Mouse (Mus musculus): ENCODE results near the gene Igsf8. TPM values are rescaled to one million over a fixed set of nuclear protein-coding genes. Genes with fewer than 3 reads are reported as not detected.

Igsf8 gene
- polyA plus RNA-seq, 2 experiments, result 11.0 to 15.4 TPM

DNA sequence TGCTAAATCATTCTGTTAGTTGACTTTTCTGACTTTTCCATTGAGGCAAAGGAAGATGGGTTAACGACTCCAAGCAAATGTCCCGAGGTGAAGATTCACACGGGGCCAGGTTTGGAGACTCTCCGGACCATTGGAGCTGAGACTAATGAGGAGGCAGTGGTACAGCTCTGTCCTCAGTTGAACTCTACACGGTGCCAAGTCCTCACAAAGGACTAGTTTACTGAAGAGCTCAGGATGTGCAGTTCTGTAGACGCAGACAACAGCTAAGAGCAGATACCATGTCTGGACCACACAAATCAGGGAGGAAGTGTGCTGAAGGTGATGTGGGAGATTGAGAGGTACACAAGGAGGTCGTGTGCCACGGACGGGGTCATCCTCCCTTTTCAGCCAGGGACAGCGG is 96.9 kb downstream of the Igsf8 start:
- 64% methylated on average over 10 of the region's 10 CpGs for WGBS (ENCODE audit: insufficient replicate concordance)
- Histone ChIP-seq H3K4me2 (ENCODE audit: low read depth) (no peak overlapping the region), H3K27ac (no peak overlapping the region), H3K4me1 (replicated peaks; ENCODE audit: control insufficient read depth in 2 of 2, insufficient read depth in 2 of 2, low read length in 1 of 2) (no peaks in the 10 kb centered on the region), H3K36me3 (replicated peaks; ENCODE audit: control insufficient read depth, insufficient read depth, low read depth) (no peaks in the 10 kb centered on the region), H3K4me3 (ENCODE audit: insufficient read depth in 1 of 2, low read depth in 2 of 2, low read length in 2 of 2) (no peak overlapping the region), H3K27me3 (ENCODE audit: control insufficient read depth, insufficient read depth, low read length) (no peaks in the 10 kb centered on the region; the same call in 1 of the 2 replicates), H3K9me3 (ENCODE audit: control insufficient read depth, low read length) (no peaks in the 10 kb centered on the region), H3K9ac (replicated peaks) (no peak overlapping the region)
- no peak for DNase-seq (ENCODE audit: low read depth in 3 of 3, low spot score in 3 of 3)
- no peak for TF ChIP-seq EP300 (IDR thresholded peaks at IDR 0.05; ENCODE audit: low read depth)
- TF ChIP-seq CTCF (IDR thresholded peaks at IDR 0.05; ENCODE audit: low read depth), result no peak
- ATAC-seq (ENCODE audit: insufficient read depth), result no peak

DNA sequence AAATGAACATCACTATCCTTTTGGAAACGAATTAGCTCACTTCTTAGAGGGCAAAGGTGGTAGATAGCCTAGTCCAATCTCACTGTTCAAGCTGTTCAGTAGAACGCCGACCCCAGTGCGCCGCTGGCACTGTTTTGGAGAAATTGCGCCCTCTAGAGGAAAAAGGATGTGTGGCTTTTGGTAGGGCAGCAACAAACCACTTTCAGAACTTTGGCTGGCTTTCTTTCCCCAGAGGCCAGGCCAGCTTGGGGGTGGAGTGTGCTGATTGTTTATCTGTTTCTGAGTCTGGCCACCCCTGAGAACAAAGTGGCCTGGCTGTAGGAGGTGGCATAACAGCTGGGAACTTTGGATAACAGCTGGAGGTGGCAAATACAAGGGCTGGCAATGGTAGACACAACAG is 103.2 kb downstream of the Igsf8 start:
- peak overlapping the region; percentile 39 for H3K4me2 ChIP-seq (ENCODE audit: low read depth)
- H3K4me3 ChIP-seq (ENCODE audit: insufficient read depth in 1 of 2, low read depth in 2 of 2, low read length in 2 of 2), result no peak overlapping the region
- 5% methylated on average over 6 of the region's 6 CpGs for WGBS (ENCODE audit: insufficient replicate concordance)
- H3K9ac ChIP-seq (replicated peaks), result no peak overlapping the region
- H3K27ac ChIP-seq, result no peak overlapping the region
- no peaks in the 10 kb centered on the region for H3K9me3 ChIP-seq (ENCODE audit: control insufficient read depth, low read length)
- TF ChIP-seq EP300 (IDR thresholded peaks at IDR 0.05; ENCODE audit: low read depth), result no peak
- peak; percentile 83 for TF ChIP-seq CTCF (IDR thresholded peaks at IDR 0.05; ENCODE audit: low read depth)
- H3K4me1 ChIP-seq (replicated peaks; ENCODE audit: control insufficient read depth in 2 of 2, insufficient read depth in 2 of 2, low read length in 1 of 2), result peaks cover 0 to 5% of the 10 kb centered on the region in 2 experiments; a peak in 1 of 4 replicates
- DNase-seq (ENCODE audit: low read depth in 3 of 3, low spot score in 3 of 3) (peak; percentile 57 to 84 (median 58)), ATAC-seq (ENCODE audit: insufficient read depth) (peak; percentile 74)
- no peaks in the 10 kb centered on the region for H3K27me3 ChIP-seq (ENCODE audit: control insufficient read depth, insufficient read depth, low read length)
- H3K36me3 ChIP-seq (replicated peaks; ENCODE audit: control insufficient read depth, insufficient read depth, low read depth), result no peaks in the 10 kb centered on the region

DNA sequence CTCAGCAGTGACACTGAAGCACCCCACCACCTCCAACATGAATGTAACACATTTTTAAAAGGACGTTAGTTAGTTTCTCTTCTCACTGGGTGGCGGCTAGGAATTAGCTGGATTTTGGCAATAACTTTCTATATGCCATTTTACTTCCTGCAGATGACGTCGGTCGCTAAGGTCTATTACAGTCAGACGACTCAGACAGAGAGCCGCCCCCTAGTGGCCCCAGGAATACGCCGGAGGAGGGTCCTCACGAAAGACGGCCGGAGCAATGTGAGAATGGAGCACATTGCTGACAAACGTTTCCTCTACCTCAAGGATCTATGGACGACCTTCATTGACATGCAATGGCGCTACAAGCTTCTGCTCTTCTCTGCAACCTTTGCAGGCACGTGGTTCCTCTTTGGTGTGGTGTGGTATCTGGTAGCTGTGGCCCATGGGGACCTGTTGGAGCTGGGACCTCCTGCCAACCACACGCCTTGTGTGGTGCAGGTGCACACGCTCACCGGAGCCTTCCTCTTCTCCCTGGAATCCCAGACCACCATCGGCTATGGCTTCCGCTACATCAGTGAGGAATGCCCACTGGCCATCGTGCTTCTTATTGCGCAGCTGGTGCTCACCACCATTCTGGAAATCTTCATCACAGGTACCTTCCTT is 107.5 kb downstream of the Igsf8 start:
- ATAC-seq (ENCODE audit: insufficient read depth) (no peak), DNase-seq (ENCODE audit: low read depth in 3 of 3, low spot score in 3 of 3) (no peak)
- no peak for TF ChIP-seq EP300 (IDR thresholded peaks at IDR 0.05; ENCODE audit: low read depth)
- TF ChIP-seq CTCF (IDR thresholded peaks at IDR 0.05; ENCODE audit: low read depth), result peak; percentile 69
- 32% methylated on average over 23 of the region's 23 CpGs for WGBS (ENCODE audit: insufficient replicate concordance)
- Histone ChIP-seq H3K4me3 (ENCODE audit: insufficient read depth in 1 of 2, low read depth in 2 of 2, low read length in 2 of 2) (no peak overlapping the region; a peak in 1 of 4 replicates), H3K27ac (no peak overlapping the region), H3K36me3 (replicated peaks; ENCODE audit: control insufficient read depth, insufficient read depth, low read depth) (no peaks in the 10 kb centered on the region), H3K9ac (replicated peaks) (no peak overlapping the region), H3K4me1 (replicated peaks; ENCODE audit: control insufficient read depth in 2 of 2, insufficient read depth in 2 of 2, low read length in 1 of 2) (peaks cover 0 to 5% of the 10 kb centered on the region in 2 experiments; a peak in 1 of 4 replicates), H3K4me2 (ENCODE audit: low read depth) (peak overlapping the region; percentile 28), H3K27me3 (ENCODE audit: control insufficient read depth, insufficient read depth, low read length) (no peaks in the 10 kb centered on the region), H3K9me3 (ENCODE audit: control insufficient read depth, low read length) (no peaks in the 10 kb centered on the region)

Other genes with a start within 250 kb of the Igsf8 start
- 0.73 and 0.90 TPM in 2 replicates for gene Vangl2, start 233.2 kb upstream of the Igsf8 start, polyA plus RNA-seq (2012; rRNA removed)
- 0.56 and 0.69 TPM in 2 replicates for gene Vangl2, start 233.2 kb upstream of the Igsf8 start, polyA plus RNA-seq (2014; fragmentation: Nextera tagmentation; extraction: Ambion mirVana)
- gene Nhlh1, start 204.1 kb upstream of the Igsf8 start, polyA plus RNA-seq (2012; rRNA removed), result not detected in 2 replicates
- gene Nhlh1, start 204.1 kb upstream of the Igsf8 start, polyA plus RNA-seq (2014; fragmentation: Nextera tagmentation; extraction: Ambion mirVana), result not detected in 2 replicates
- 28.9 and 29.1 TPM in 2 replicates for gene Copa, start 179.1 kb upstream of the Igsf8 start, polyA plus RNA-seq (2012; rRNA removed)
- gene Copa, start 179.1 kb upstream of the Igsf8 start, polyA plus RNA-seq (2014; fragmentation: Nextera tagmentation; extraction: Ambion mirVana), result 49.6 and 54.6 TPM in 2 replicates
- gene Ncstn, start 178.8 kb upstream of the Igsf8 start, polyA plus RNA-seq (2012; rRNA removed), result 22.2 and 22.6 TPM in 2 replicates
- gene Ncstn, start 178.8 kb upstream of the Igsf8 start, polyA plus RNA-seq (2014; fragmentation: Nextera tagmentation; extraction: Ambion mirVana), result 24.6 and 28.4 TPM in 2 replicates
- gene Pex19, start 134.9 kb upstream of the Igsf8 start, polyA plus RNA-seq (2012; rRNA removed), result 19.8 and 20.1 TPM in 2 replicates
- 30.1 and 32.9 TPM in 2 replicates for gene Pex19, start 134.9 kb upstream of the Igsf8 start, polyA plus RNA-seq (2014; fragmentation: Nextera tagmentation; extraction: Ambion mirVana)
- gene Dcaf8, start 113.6 kb upstream of the Igsf8 start, polyA plus RNA-seq (2012; rRNA removed), result 25.4 and 34.6 TPM in 2 replicates
- gene Dcaf8, start 113.6 kb upstream of the Igsf8 start, polyA plus RNA-seq (2014; fragmentation: Nextera tagmentation; extraction: Ambion mirVana), result 36.2 and 40.1 TPM in 2 replicates
- 10.4 and 11.1 TPM in 2 replicates for gene Pea15a, start 54.8 kb upstream of the Igsf8 start, polyA plus RNA-seq (2012; rRNA removed)
- gene Pea15a, start 54.8 kb upstream of the Igsf8 start, polyA plus RNA-seq (2014; fragmentation: Nextera tagmentation; extraction: Ambion mirVana), result 14.4 and 16.5 TPM in 2 replicates
- gene Casq1, start 41.8 kb upstream of the Igsf8 start, polyA plus RNA-seq (2012; rRNA removed), result 0.09 and 0.11 TPM in 2 replicates
- gene Casq1, start 41.8 kb upstream of the Igsf8 start, polyA plus RNA-seq (2014; fragmentation: Nextera tagmentation; extraction: Ambion mirVana), result 0.22 TPM in 1 of 2 replicates, not detected in the other
- 0.01 TPM in 1 of 2 replicates, not detected in the other for gene Atp1a4, start 3.2 kb upstream of the Igsf8 start, polyA plus RNA-seq (2012; rRNA removed)
- not detected in 2 replicates for gene Atp1a4, start 3.2 kb upstream of the Igsf8 start, polyA plus RNA-seq (2014; fragmentation: Nextera tagmentation; extraction: Ambion mirVana)
- 0.08 and 0.10 TPM in 2 replicates for gene Atp1a2, start 36.4 kb downstream of the Igsf8 start, polyA plus RNA-seq (2012; rRNA removed)
- 0.01 and 0.08 TPM in 2 replicates for gene Atp1a2, start 36.4 kb downstream of the Igsf8 start, polyA plus RNA-seq (2014; fragmentation: Nextera tagmentation; extraction: Ambion mirVana)
- 0.02 and 0.05 TPM in 2 replicates for gene Kcnj9, start 67.7 kb downstream of the Igsf8 start, polyA plus RNA-seq (2012; rRNA removed)
- gene Kcnj9, start 67.7 kb downstream of the Igsf8 start, polyA plus RNA-seq (2014; fragmentation: Nextera tagmentation; extraction: Ambion mirVana), result not detected in 2 replicates
- 0.17 and 0.18 TPM in 2 replicates for gene Kcnj10, start 79.6 kb downstream of the Igsf8 start, polyA plus RNA-seq (2012; rRNA removed)
- gene Kcnj10, start 79.6 kb downstream of the Igsf8 start, polyA plus RNA-seq (2014; fragmentation: Nextera tagmentation; extraction: Ambion mirVana), result 0.04 and 0.08 TPM in 2 replicates
- 3.8 and 4.1 TPM in 2 replicates for gene Pigm, start 114.9 kb downstream of the Igsf8 start, polyA plus RNA-seq (2012; rRNA removed)
- gene Pigm, start 114.9 kb downstream of the Igsf8 start, polyA plus RNA-seq (2014; fragmentation: Nextera tagmentation; extraction: Ambion mirVana), result 2.3 and 2.6 TPM in 2 replicates
- 0.92 and 1.5 TPM in 2 replicates for gene Slamf9, start 213.7 kb downstream of the Igsf8 start, polyA plus RNA-seq (2012; rRNA removed)
- gene Slamf9, start 213.7 kb downstream of the Igsf8 start, polyA plus RNA-seq (2014; fragmentation: Nextera tagmentation; extraction: Ambion mirVana), result 1.5 and 1.9 TPM in 2 replicates
- gene Igsf9, start 220.1 kb downstream of the Igsf8 start, polyA plus RNA-seq (2012; rRNA removed), result 2.1 and 2.8 TPM in 2 replicates
- 0.60 and 1.0 TPM in 2 replicates for gene Igsf9, start 220.1 kb downstream of the Igsf8 start, polyA plus RNA-seq (2014; fragmentation: Nextera tagmentation; extraction: Ambion mirVana)
- 75.1 and 88.2 TPM in 2 replicates for gene Tagln2, start 238.4 kb downstream of the Igsf8 start, polyA plus RNA-seq (2012; rRNA removed)
- 94.4 and 97.5 TPM in 2 replicates for gene Tagln2, start 238.4 kb downstream of the Igsf8 start, polyA plus RNA-seq (2014; fragmentation: Nextera tagmentation; extraction: Ambion mirVana)